Mouse (Mus musculus): ENCODE data around the gene Tmcc1.

GRCm38 (mm10) chr6:116010541-116010940, 182.7 kb downstream of the Tmcc1 start:
- TF ChIP-seq CTCF (IDR thresholded peaks at IDR 0.05; ENCODE audit: insufficient read depth, low read depth, low read length) (peak; percentile 44), POLR2A (IDR thresholded peaks at IDR 0.05; ENCODE audit: insufficient read depth, low read depth, low read length) (no peak)
